In genomic region chrX:134580528-134581305, GRCm38 (mm10) we compare ENCODE assay signal across 26 mouse cellular contexts. TPM values are rescaled to one million over a fixed set of nuclear protein-coding genes. Genes with fewer than 3 reads are reported as not detected.
DNase-seq lines count a peak whose midpoint lies in the region; ATAC-seq and TF ChIP-seq lines count a peak whose summit lies in the region.
"Had no signal": no experiment of that assay in that cellular context is flagged by ENCODE, and none has a peak within 500 bp of the region (broad histone marks: within the 10 kb centered on the region; RNA-seq: fewer than 3 reads in every experiment).

No protein-coding gene starts in this region.

- no peak for TF ChIP-seq RAD21 in CH12.LX (IDR thresholded peaks at IDR 0.05; ENCODE audit: low read depth, low read length)

- no peaks in the 10 kb centered on the region for H3K36me3 ChIP-seq in liver, embryonic 11.5 days (ENCODE audit: control insufficient read depth, insufficient read depth, low read length)
- peaks cover 0 to 2% of the 10 kb centered on the region in 2 experiments for H3K36me3 ChIP-seq in CH12.LX (replicated peaks in 1 of 2; ENCODE audit: control insufficient read depth in 1 of 2, insufficient read depth in 1 of 2, low read length in 1 of 2)
- no peaks in the 10 kb centered on the region for H3K36me3 ChIP-seq in liver, embryonic 12.5 days
- H3K36me3 ChIP-seq in liver, postnatal 0 days (replicated peaks; ENCODE audit: insufficient read depth, low read length): no peaks in the 10 kb centered on the region
- H3K36me3 ChIP-seq: heart, embryonic 12.5 days; midbrain, embryonic 10.5 days; neural tube, embryonic 12.5 days had no signal

- H3K9ac ChIP-seq in liver, embryonic 11.5 days (ENCODE audit: low read depth, low read length): peak overlapping the region; percentile 14; the same call in 1 of the 2 replicates
- peak overlapping the region; percentile 93 for H3K9ac ChIP-seq in CH12.LX (ENCODE audit: insufficient read depth, low read depth)
- H3K9ac ChIP-seq in liver, embryonic 12.5 days: peak overlapping the region; percentile 65; the same call in 1 of the 2 replicates
- no peak overlapping the region for H3K9ac ChIP-seq in liver, postnatal 0 days (replicated peaks)
- H3K9ac ChIP-seq: forebrain, embryonic 13.5 days; heart, embryonic 12.5 days; hindbrain, embryonic 14.5 days; neural tube, embryonic 12.5 days had no signal

- no peak for TF ChIP-seq CTCF in CH12.LX (conservative IDR thresholded peaks at IDR 0.05 in 1 of 2, IDR thresholded peaks at IDR 0.05 in 1 of 2; ENCODE audit: low read depth in 2 of 2, low read length in 2 of 2)
- TF ChIP-seq CTCF in liver, postnatal 0 days (IDR thresholded peaks at IDR 0.05; ENCODE audit: low read depth): no peak

- no peaks in the 10 kb centered on the region for H3K27me3 ChIP-seq in liver, embryonic 11.5 days (replicated peaks; ENCODE audit: control insufficient read depth, insufficient read depth, low read length)
- no peaks in the 10 kb centered on the region for H3K27me3 ChIP-seq in CH12.LX (replicated peaks)
- no peaks in the 10 kb centered on the region for H3K27me3 ChIP-seq in liver, embryonic 12.5 days (replicated peaks)
- H3K27me3 ChIP-seq in liver, postnatal 0 days (ENCODE audit: insufficient read depth, low read length): no peaks in the 10 kb centered on the region
- H3K27me3 ChIP-seq: forebrain, embryonic 13.5 days; heart, embryonic 12.5 days; neural tube, embryonic 12.5 days had no signal

- no peak for ATAC-seq in liver, embryonic 11.5 days (replicated peaks; ENCODE audit: low FRiP score)
- ATAC-seq in liver, embryonic 12.5 days: no peak
- ATAC-seq in liver, postnatal 0 days: no peak
- ATAC-seq: activated CD4-positive, CD25-positive, alpha-beta regulatory T cell, adult 4 months; forebrain, embryonic 13.5 days; intestine, postnatal 0 days had no signal

- TF ChIP-seq POLR2A in CH12.LX (IDR thresholded peaks at IDR 0.05; ENCODE audit: low read depth, low read length): peak; percentile 39; the same call in 1 of the 2 replicates

- peaks cover 34% of the 10 kb centered on the region for H3K79me2 ChIP-seq in CH12.LX (replicated peaks; ENCODE audit: control insufficient read depth, extremely low read depth, insufficient read depth, poor library complexity, severe bottlenecking)

- in situ Hi-C loops in CH12.LX (cut with MboI; ENCODE audit: low pct_ligation_motif_present, low pct_unique_long_range_greater_than_20kb, low sequenced_read_pairs): no loop called here

- no peak for DNase-seq in liver, embryonic 11.5 days (ENCODE audit: low spot score)
- DNase-seq in liver (no peak), CH12.LX (ENCODE audit: extremely low read depth) (peak; percentile 75)
- no peak for DNase-seq in liver, postnatal 0 days
- DNase-seq in heart, adult 11 months: no peak
- no peak for DNase-seq in urinary bladder, postnatal 4 days (ENCODE audit: low spot score in 2 of 2)
- no peak for DNase-seq in right cerebral cortex, postnatal 14 days
- DNase-seq: adrenal gland, adult 2 months; cerebellum, adult 11 months; cerebellum, adult 9-10 months; cerebellum, postnatal 36 days; gastrocnemius, postnatal 25 days; heart, adult 18-20 months; kidney, adult 9 months; kidney, postnatal 14 days; layer of hippocampus, adult 9-11 months; lung, postnatal 36 days had no signal

- H3K4me2 ChIP-seq in liver, embryonic 11.5 days: peak overlapping the region; percentile 58
- peak overlapping the region; percentile 69 for H3K4me2 ChIP-seq in CH12.LX (ENCODE audit: insufficient read depth, low read depth, poor library complexity, severe bottlenecking)
- H3K4me2 ChIP-seq in liver, embryonic 12.5 days: peak overlapping the region; percentile 66
- peak overlapping the region; percentile 65 for H3K4me2 ChIP-seq in liver, postnatal 0 days (ENCODE audit: low read depth, low read length)
- H3K4me2 ChIP-seq: forebrain, embryonic 13.5 days; heart, embryonic 12.5 days; hindbrain, embryonic 14.5 days; neural tube, embryonic 12.5 days had no signal

- no peak for TF ChIP-seq EP300 in CH12.LX (IDR thresholded peaks at IDR 0.05; ENCODE audit: low read length)
- TF ChIP-seq EP300 in liver, postnatal 0 days (IDR thresholded peaks at IDR 0.05; ENCODE audit: low read depth): no peak

- WGBS in liver, embryonic 11.5 days: 71% methylated on average over 14 of the region's 14 CpGs
- 64% methylated on average over 14 of the region's 14 CpGs for WGBS in liver, embryonic 12.5 days (ENCODE audit: insufficient replicate concordance)
- 63% methylated on average over 14 of the region's 14 CpGs for WGBS in liver, postnatal 0 days (ENCODE audit: insufficient replicate concordance)

- dilution Hi-C loops in CH12.LX (cut with MboI; ENCODE audit: extremely low pct_ligation_motif_present, extremely low pct_unique_long_range_greater_than_20kb, low sequenced_read_pairs): no loop called here

- H3K9me3 ChIP-seq in liver, embryonic 11.5 days (ENCODE audit: control insufficient read depth, low read length): no peaks in the 10 kb centered on the region
- no peaks in the 10 kb centered on the region for H3K9me3 ChIP-seq in CH12.LX (replicated peaks; ENCODE audit: low read length)
- no peaks in the 10 kb centered on the region for H3K9me3 ChIP-seq in liver, embryonic 12.5 days (replicated peaks)
- H3K9me3 ChIP-seq in liver, postnatal 0 days (ENCODE audit: low read length): no peaks in the 10 kb centered on the region
- H3K9me3 ChIP-seq: forebrain, embryonic 13.5 days; heart, embryonic 12.5 days; midbrain, embryonic 10.5 days; neural tube, embryonic 12.5 days had no signal

- peak overlapping the region; percentile 44 for H3K4me3 ChIP-seq in liver, embryonic 11.5 days (ENCODE audit: low read depth, low read length)
- H3K4me3 ChIP-seq in CH12.LX (replicated peaks in 1 of 3; ENCODE audit: low read depth in 2 of 3, low read length in 2 of 3, poor library complexity in 1 of 3): peak overlapping the region; percentile 64 to 93 (median 90)
- peak overlapping the region; percentile 50 for H3K4me3 ChIP-seq in liver, embryonic 12.5 days
- 0 out of 2 replicates have a peak overlapping the region, but pooled peaks have one; percentile 45 for H3K4me3 ChIP-seq in liver, postnatal 0 days (ENCODE audit: low read depth, low read length)
- H3K4me3 ChIP-seq: forebrain, embryonic 13.5 days; heart, embryonic 12.5 days; midbrain, embryonic 10.5 days; myocyte; neural tube, embryonic 12.5 days had no signal

- H3K4me1 ChIP-seq in liver, embryonic 11.5 days (replicated peaks; ENCODE audit: control insufficient read depth, insufficient read depth, low read length): no peaks in the 10 kb centered on the region
- H3K4me1 ChIP-seq in CH12.LX (ENCODE audit: control insufficient read depth in 1 of 2, insufficient read depth in 2 of 2): peaks cover 0 to 8% of the 10 kb centered on the region in 2 experiments; a peak in 1 of 4 replicates
- peaks cover 43% of the 10 kb centered on the region for H3K4me1 ChIP-seq in liver, embryonic 12.5 days
- no peaks in the 10 kb centered on the region for H3K4me1 ChIP-seq in liver, postnatal 0 days (ENCODE audit: insufficient read depth)
- H3K4me1 ChIP-seq: forebrain, embryonic 13.5 days; heart, embryonic 12.5 days; neural tube, embryonic 12.5 days had no signal

- H3K27ac ChIP-seq in liver, embryonic 11.5 days (ENCODE audit: low read depth, low read length): no peak overlapping the region
- H3K27ac ChIP-seq in CH12.LX (ENCODE audit: insufficient read depth, low read depth): peak overlapping the region; percentile 85
- no peak overlapping the region for H3K27ac ChIP-seq in liver, embryonic 12.5 days
- H3K27ac ChIP-seq in liver, postnatal 0 days (ENCODE audit: low read depth): no peak overlapping the region
- H3K27ac ChIP-seq: forebrain, embryonic 13.5 days; hindbrain, embryonic 14.5 days; midbrain, embryonic 10.5 days; neural tube, embryonic 12.5 days had no signal

TF ChIP-seq in CH12.LX, 34 proteins besides CTCF, POLR2A, EP300 and RAD21 (continues in another document):
- TF ChIP-seq GABPA (IDR thresholded peaks at IDR 0.05; ENCODE audit: insufficient replicate concordance, low read depth, low read length): no peak

RNA-seq across cellular contexts. Expression of gene Btk, which starts 2.7 kb away (rescaled TPM):
- 40.2 and 43.5 TPM in 2 replicates for polyA plus RNA-seq in liver, embryonic 11.5 days (2014; fragmentation: Nextera tagmentation; extraction: Ambion mirVana)
- 16.2 and 23.2 TPM in 2 replicates for total RNA-seq in CH12.LX (2012; rRNA removed)
- 32.9 and 38.1 TPM in 2 replicates for total RNA-seq in CH12.LX (2014; rRNA removed)
- 53.4 and 69.0 TPM in 2 replicates for polyA plus RNA-seq in CH12.LX (2012; ENCODE audit: insufficient read length, low read depth)
- polyA plus RNA-seq in liver, embryonic 12.5 days (2016; fragmentation: Nextera tagmentation; extraction: Ambion mirVana): 29.9 and 30.8 TPM in 2 replicates
- polyA plus RNA-seq in liver, postnatal 0 days (2015; fragmentation: Nextera tagmentation; extraction: Ambion mirVana): 10.9 and 11.9 TPM in 2 replicates
- polyA plus RNA-seq: myocyte had no signal

RNA-seq across cellular contexts. Expression of gene Rpl36a, which starts 4.7 kb away (rescaled TPM):
- polyA plus RNA-seq in liver, embryonic 11.5 days (2014; fragmentation: Nextera tagmentation; extraction: Ambion mirVana): 539 and 608 TPM in 2 replicates
- total RNA-seq in CH12.LX (2012; rRNA removed) (2,800 and 2,905 TPM in 2 replicates), CH12.LX (2014; rRNA removed) (2,352 and 2,700 TPM in 2 replicates)
- polyA plus RNA-seq in CH12.LX (2012; ENCODE audit: insufficient read length, low read depth): 869 and 1,197 TPM in 2 replicates
- polyA plus RNA-seq in liver, embryonic 12.5 days (2016; fragmentation: Nextera tagmentation; extraction: Ambion mirVana): 409 and 421 TPM in 2 replicates
- 306 and 323 TPM in 2 replicates for polyA plus RNA-seq in liver, postnatal 0 days (2015; fragmentation: Nextera tagmentation; extraction: Ambion mirVana)

RNA-seq across cellular contexts. Expression of gene Gla, which starts 20.2 kb away (rescaled TPM):
- polyA plus RNA-seq in liver, embryonic 11.5 days (2014; fragmentation: Nextera tagmentation; extraction: Ambion mirVana): 8.4 and 8.9 TPM in 2 replicates
- total RNA-seq in CH12.LX (2012; rRNA removed) (6.1 and 6.2 TPM in 2 replicates), CH12.LX (2014; rRNA removed) (9.1 and 10.3 TPM in 2 replicates)
- 8.6 and 13.3 TPM in 2 replicates for polyA plus RNA-seq in CH12.LX (2012; ENCODE audit: insufficient read length, low read depth)
- 4.5 and 4.8 TPM in 2 replicates for polyA plus RNA-seq in liver, embryonic 12.5 days (2016; fragmentation: Nextera tagmentation; extraction: Ambion mirVana)
- 2.8 and 3.2 TPM in 2 replicates for polyA plus RNA-seq in liver, postnatal 0 days (2015; fragmentation: Nextera tagmentation; extraction: Ambion mirVana)

RNA-seq across cellular contexts. Expression of gene Hnrnph2, which starts 20.3 kb away (rescaled TPM):
- polyA plus RNA-seq in liver, embryonic 11.5 days (2014; fragmentation: Nextera tagmentation; extraction: Ambion mirVana): 134 and 153 TPM in 2 replicates
- total RNA-seq in CH12.LX (2012; rRNA removed) (38.2 and 48.9 TPM in 2 replicates), CH12.LX (2014; rRNA removed) (57.3 and 63.8 TPM in 2 replicates)
- 70.0 and 82.0 TPM in 2 replicates for polyA plus RNA-seq in CH12.LX (2012; ENCODE audit: insufficient read length, low read depth)
- 110 and 111 TPM in 2 replicates for polyA plus RNA-seq in liver, embryonic 12.5 days (2016; fragmentation: Nextera tagmentation; extraction: Ambion mirVana)
- 50.6 and 55.7 TPM in 2 replicates for polyA plus RNA-seq in liver, postnatal 0 days (2015; fragmentation: Nextera tagmentation; extraction: Ambion mirVana)

RNA-seq across cellular contexts. Expression of gene Timm8a1, which starts 39.1 kb away (rescaled TPM):
- polyA plus RNA-seq in liver, embryonic 11.5 days (2014; fragmentation: Nextera tagmentation; extraction: Ambion mirVana): 194 and 200 TPM in 2 replicates
- 48.2 and 74.8 TPM in 2 replicates for total RNA-seq in CH12.LX (2012; rRNA removed)
- total RNA-seq in CH12.LX (2014; rRNA removed): 216 and 251 TPM in 2 replicates
- polyA plus RNA-seq in CH12.LX (2012; ENCODE audit: insufficient read length, low read depth): 145 and 152 TPM in 2 replicates
- polyA plus RNA-seq in liver, embryonic 12.5 days (2016; fragmentation: Nextera tagmentation; extraction: Ambion mirVana): 123 and 136 TPM in 2 replicates
- 106 and 115 TPM in 2 replicates for polyA plus RNA-seq in liver, postnatal 0 days (2015; fragmentation: Nextera tagmentation; extraction: Ambion mirVana)
